Mouse (Mus musculus) testis, adult 2 months (tissue): ENCODE measurements around the gene Capn15. TPM values are rescaled to one million over a fixed set of nuclear protein-coding genes. Genes with fewer than 3 reads are reported as not detected.

Experiments used
- H3K27ac ChIP-seq: fragments of 200-500 bp; 2 replicates; pipeline ENCODE4 v1.5.1; 2012; ENCODE audit warnings: low read depth, low read length; ENCODE audit not compliant: control insufficient read depth, insufficient read depth
- H3K27me3 ChIP-seq: fragments of 200-500 bp; 2 replicates; pipeline ENCODE4 v1.6.1; 2012; ENCODE audit warnings: mild to moderate bottlenecking, low read length, moderate library complexity; ENCODE audit not compliant: control insufficient read depth, insufficient read depth
- H3K36me3 ChIP-seq: fragments of 200-500 bp; 2 replicates; pipeline ENCODE4 v1.6.1; 2012; ENCODE audit warnings: mild to moderate bottlenecking, low read length; ENCODE audit not compliant: control insufficient read depth, insufficient read depth
- H3K4me1 ChIP-seq: fragments of 200-500 bp; 2 replicates; pipeline ENCODE4 v1.6.1; 2012; ENCODE audit warnings: low read length; ENCODE audit not compliant: control insufficient read depth, insufficient read depth
- H3K4me3 ChIP-seq: fragments of 200-500 bp; 2 replicates; pipeline ENCODE4 v1.5.1; 2012; ENCODE audit warnings: low read depth, mild to moderate bottlenecking, low read length, moderate library complexity, mixed read lengths; ENCODE audit not compliant: control insufficient read depth
- CTCF ChIP-seq: fragments of 200-500 bp; IDR thresholded peaks from 2 replicates; pipeline ENCODE4 v1.5.1; 2012; ENCODE audit warnings: low read depth, mild to moderate bottlenecking, inconsistent platforms, low read length, moderate library complexity; ENCODE audit not compliant: control insufficient read depth, insufficient read depth, insufficient replicate concordance
- POLR2A ChIP-seq: fragments of 200-500 bp; IDR thresholded peaks from 2 replicates; pipeline ENCODE4 v1.6.1; 2012; ENCODE audit warnings: low read depth, mild to moderate bottlenecking, inconsistent platforms, low read length, moderate library complexity; ENCODE audit not compliant: control insufficient read depth
- polyA plus RNA-seq: library from polyadenylated mRNA; depleted of rRNA; stranded (reverse); fragments of >200 nt; gene quantifications from 2 replicates; pipeline ENCODE4 v1.2.3, GENCODE M21; 2012

Gene Capn15
- polyA plus RNA-seq, 1 experiment, result 20.1 TPM

DNA sequence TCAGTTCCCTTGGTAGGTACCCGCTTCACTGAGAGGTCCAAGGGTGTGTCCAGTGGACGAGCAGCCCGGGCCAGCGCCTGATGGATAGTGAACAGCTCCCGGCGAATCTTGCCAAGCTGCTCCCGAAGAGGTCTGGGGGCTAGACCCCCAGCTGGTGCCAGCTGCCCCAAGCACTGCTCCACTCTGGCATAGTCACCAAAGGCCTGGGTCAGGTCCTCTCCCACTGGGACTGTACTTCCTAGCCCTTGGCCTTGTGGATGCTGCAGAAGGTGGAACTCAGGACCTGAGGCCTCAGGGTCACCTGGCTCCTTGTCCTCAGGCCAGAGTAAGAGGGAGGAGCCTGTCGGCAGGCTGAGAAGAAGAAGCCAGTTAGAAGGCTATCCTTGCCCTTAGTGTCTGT is 38.7 kb downstream of the Capn15 start:
- no peaks in the 10 kb centered on the region for H3K27me3 ChIP-seq
- H3K27ac ChIP-seq, result no peak overlapping the region
- H3K4me1 ChIP-seq, result peaks cover 4% of the 10 kb centered on the region
- no peak for TF ChIP-seq CTCF
- H3K36me3 ChIP-seq, result no peaks in the 10 kb centered on the region
- H3K4me3 ChIP-seq, result no peak overlapping the region

GRCm38 (mm10) chr17:25946349-25946748 is 39.2 kb downstream of the Capn15 start:
- H3K27ac ChIP-seq, result no peak overlapping the region
- peaks cover 2% of the 10 kb centered on the region; the same call in 1 of the 2 replicates for H3K4me1 ChIP-seq

GRCm38 (mm10) chr17:25945517-25946155 is 40.0 kb downstream of the Capn15 start:
- H3K36me3 ChIP-seq, result no peaks in the 10 kb centered on the region
- H3K4me1 ChIP-seq, result peaks cover 6% of the 10 kb centered on the region
- no peak overlapping the region for H3K4me3 ChIP-seq
- TF ChIP-seq CTCF (no peak), POLR2A (no peak)
- H3K27ac ChIP-seq, result no peak overlapping the region
- no peaks in the 10 kb centered on the region for H3K27me3 ChIP-seq

More at GRCm38 (mm10) chr17:25946349-25946748, 39.2 kb downstream of the Capn15 start:
- Histone ChIP-seq H3K27me3 (no peaks in the 10 kb centered on the region), H3K36me3 (no peaks in the 10 kb centered on the region), H3K4me3 (no peak overlapping the region)
- no peak for TF ChIP-seq CTCF
- no peak for TF ChIP-seq POLR2A

- TF ChIP-seq CTCF (no peak), POLR2A (no peak)
- H3K27ac ChIP-seq, result no peak within 1 kb of the TSS
- H3K4me1 ChIP-seq, result peaks cover 7% of the 10 kb centered on the region
- H3K27me3 ChIP-seq, result no peaks in the 10 kb centered on the region
- no peak within 1 kb of the TSS for H3K4me3 ChIP-seq
- H3K36me3 ChIP-seq, result no peaks in the 10 kb centered on the region
Observed at GRCm38 (mm10) chr17:25944366-25945163, 41.0 kb downstream of the Capn15 start, which contains the start of the genes Pigq and Nhlrc4. TSS of gene Pigq (minus strand) at chr17:25944936. TSS of gene Nhlrc4 (minus strand) at chr17:25944961.

DNA sequence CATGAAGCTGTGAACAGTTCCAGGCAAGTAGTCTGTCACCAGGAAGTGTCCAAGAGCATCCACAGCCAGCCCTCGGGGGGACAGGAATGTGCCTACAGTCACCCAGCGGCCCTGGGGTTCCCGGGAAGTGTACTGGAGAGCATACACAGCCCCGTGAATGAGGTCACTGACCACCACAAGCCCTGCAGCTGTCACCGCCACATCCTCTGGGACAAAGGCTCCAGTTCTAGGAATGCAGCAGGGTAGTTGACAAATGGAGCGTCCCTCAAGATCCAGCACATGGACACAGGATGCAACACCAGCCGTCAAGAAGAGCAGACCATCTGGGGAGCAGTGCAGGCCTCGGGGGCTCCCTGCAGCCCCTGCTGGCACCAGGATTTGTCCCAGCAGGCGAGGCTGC is 41.8 kb downstream of the Capn15 start:
- TF ChIP-seq POLR2A (no peak), CTCF (no peak)
- Histone ChIP-seq H3K4me1 (peaks cover 7% of the 10 kb centered on the region), H3K36me3 (no peaks in the 10 kb centered on the region), H3K27ac (no peak overlapping the region), H3K4me3 (no peak overlapping the region), H3K27me3 (no peaks in the 10 kb centered on the region)

- no peak for TF ChIP-seq POLR2A
- no peak for TF ChIP-seq CTCF
- Histone ChIP-seq H3K27me3 (no peaks in the 10 kb centered on the region), H3K27ac (no peak overlapping the region), H3K4me1 (peaks cover 7% of the 10 kb centered on the region), H3K4me3 (no peak overlapping the region), H3K36me3 (no peaks in the 10 kb centered on the region)
Observed at GRCm38 (mm10) chr17:25943221-25943620, 42.4 kb downstream of the Capn15 start.

GRCm38 (mm10) chr17:25942597-25943151 is 42.9 kb downstream of the Capn15 start:
- no peak overlapping the region for H3K4me3 ChIP-seq
- H3K4me1 ChIP-seq, result peaks cover 7% of the 10 kb centered on the region

More at GRCm38 (mm10) chr17:25942597-25943151, 42.9 kb downstream of the Capn15 start:
- H3K36me3 ChIP-seq, result no peaks in the 10 kb centered on the region
- H3K27ac ChIP-seq, result no peak overlapping the region
- TF ChIP-seq CTCF (no peak), POLR2A (no peak)
- H3K27me3 ChIP-seq, result no peaks in the 10 kb centered on the region
